Mouse (Mus musculus) liver, embryonic 14.5 days (tissue): ENCODE data around the gene Zp1. TPM values are rescaled to one million over a fixed set of nuclear protein-coding genes. Genes with fewer than 3 reads are reported as not detected.

Experiments
- ATAC-seq: fragments of 200-750 bp; cut with Nextera tagmentation; 2 replicates; pipeline ENCODE4 v1.8.0; 2017; ENCODE audit warnings: moderate number of reproducible peaks, mild to moderate bottlenecking, moderate library complexity; ENCODE audit not compliant: insufficient read depth
- DNase-seq, 3 experiments: peaks; one replicate each; pipeline ENCODE4 v3.0.0-alpha.2; 2012 to 2013; ENCODE audit warnings: low read depth in 3 of 3, low spot score in 3 of 3
- H3K27ac ChIP-seq: fragments of 300-500 bp; sonication (generic); 2 replicates; pipeline ENCODE4 v1.5.1; 2014; ENCODE audit warnings: moderate library complexity, mild to moderate bottlenecking, control low read depth, inconsistent platforms
- H3K27me3 ChIP-seq: fragments of 300-500 bp; sonication (generic); 2 replicates; pipeline ENCODE4 v1.6.1; 2014; ENCODE audit warnings: mild to moderate bottlenecking, low read length, moderate library complexity; ENCODE audit not compliant: control insufficient read depth, insufficient read depth
- H3K36me3 ChIP-seq: fragments of 300-500 bp; sonication (generic); replicated peaks from 2 replicates; pipeline ENCODE4 v1.6.1; 2014; ENCODE audit warnings: low read depth; ENCODE audit not compliant: control insufficient read depth, insufficient read depth
- H3K4me1 ChIP-seq, 2 experiments: fragments of 200-500 bp in 1 of 2; fragments of 300-500 bp in 1 of 2; sonication (generic) in 1 of 2; replicated peaks; 2 replicates each; pipeline ENCODE4 v1.6.1; 2012 to 2014; ENCODE audit warnings: antibody characterized with exemption in 1 of 2, inconsistent platforms in 1 of 2, low read length in 1 of 2; ENCODE audit not compliant: control insufficient read depth in 2 of 2, insufficient read depth in 2 of 2
- H3K4me2 ChIP-seq: fragments of 300-500 bp; sonication (generic); 2 replicates; pipeline ENCODE4 v1.6.1; 2014; ENCODE audit warnings: low read depth, mild to moderate bottlenecking, control low read depth, moderate library complexity
- H3K4me3 ChIP-seq, 2 experiments: fragments of 200-500 bp in 1 of 2; fragments of 300-500 bp in 1 of 2; sonication (generic) in 1 of 2; 2 replicates each; pipeline ENCODE4 v1.5.1; 2012 to 2014; ENCODE audit warnings: low read depth in 2 of 2, low read length in 2 of 2, mild to moderate bottlenecking in 2 of 2, control low read depth in 1 of 2, inconsistent platforms in 1 of 2, moderate library complexity in 1 of 2; ENCODE audit not compliant: insufficient read depth in 1 of 2
- H3K9ac ChIP-seq: fragments of 300-500 bp; sonication (generic); replicated peaks from 2 replicates; pipeline ENCODE4 v1.6.1; 2014; ENCODE audit warnings: mild to moderate bottlenecking, control low read depth, moderate library complexity
- H3K9me3 ChIP-seq: fragments of 300-500 bp; sonication (generic); 2 replicates; pipeline ENCODE4 v1.6.1; 2016; ENCODE audit warnings: low read length, mixed read lengths; ENCODE audit not compliant: control insufficient read depth
- CTCF ChIP-seq: IDR thresholded peaks from 2 replicates; pipeline ENCODE4 v1.5.1; 2016; ENCODE audit warnings: antibody characterized with exemption, low read depth, control low read depth
- EP300 ChIP-seq: IDR thresholded peaks from 2 replicates; pipeline ENCODE4 v1.6.1; 2016; ENCODE audit warnings: antibody characterized with exemption, low read depth
- WGBS: fragments of 180-500 bp; shearing (Covaris S2); extraction: QIAGEN DNeasy Blood & Tissue Kit; methylation state at CpG from one replicate; pipeline ENCODE4 v1.1.7; 2014; ENCODE audit not compliant: insufficient replicate concordance; 5-methylcytosine and 5-hydroxymethylcytosine counted together
- polyA plus RNA-seq, 2 experiments: library from polyadenylated mRNA; depleted of rRNA in 1 of 2; stranded (reverse) in 1 of 2; unstranded in 1 of 2; fragments of >200 nt; fragmentation: Nextera tagmentation in 1 of 2; extraction: Ambion mirVana in 1 of 2; gene quantifications; 2 replicates each; pipeline versions ENCODE4 v1.2.1 to v1.2.3; 2012 to 2014

Gene Zp1
- polyA plus RNA-seq, 2 experiments = not detected

DNA sequence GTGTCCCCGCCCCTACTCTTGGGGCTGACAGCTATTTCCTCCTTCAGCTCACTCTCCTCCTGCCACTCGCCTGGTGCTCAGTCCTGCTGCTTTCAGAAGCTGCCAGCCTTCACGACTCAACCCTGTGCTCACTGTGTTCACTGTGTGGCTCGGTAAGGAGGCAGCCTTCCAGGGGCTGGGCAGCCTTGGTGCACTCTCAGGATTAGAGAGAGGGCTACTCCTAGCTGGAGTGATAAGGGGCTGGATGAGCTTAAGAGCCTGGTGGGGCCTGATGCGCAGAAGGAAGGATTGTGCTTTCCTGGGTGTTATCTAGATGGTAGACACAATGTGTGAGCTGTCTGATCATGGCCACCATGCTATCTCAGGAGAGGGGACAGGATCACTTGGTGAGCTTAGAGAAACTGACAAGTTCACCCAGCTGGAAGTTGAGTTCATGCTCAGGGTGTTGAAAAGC is 16.7 kb upstream of the Zp1 start, which contains the start of gene Ptgdr2:
Ptgdr2 (plus strand) TSS at position 51 of the 454 bp plus-strand sequence.
- peak; percentile 82 for ATAC-seq
- no peak within 1 kb of the TSS for H3K9ac ChIP-seq

DNA sequence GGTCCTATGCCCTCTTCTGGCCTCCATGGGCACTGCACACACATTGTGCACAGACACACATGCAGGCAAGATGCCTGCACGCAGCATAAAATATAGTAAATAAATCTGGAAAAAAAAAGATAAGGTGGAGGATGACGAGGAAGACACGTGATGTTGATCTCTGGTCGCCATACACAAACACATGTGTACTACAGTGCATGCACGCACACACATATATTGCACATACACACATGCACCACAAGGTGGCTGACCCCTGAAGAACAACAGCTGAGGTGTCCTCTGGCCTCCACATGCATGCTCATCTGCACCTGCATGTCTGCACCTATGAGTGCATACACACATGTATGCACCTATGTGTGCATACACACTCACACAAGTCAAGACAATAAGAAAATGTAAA is 15.6 kb upstream of the Zp1 start:
- ATAC-seq = no peak
- Histone ChIP-seq H3K27me3 (no peaks in the 10 kb centered on the region), H3K9ac (no peak overlapping the region), H3K27ac (no peak overlapping the region), H3K4me3 (no peak overlapping the region), H3K9me3 (no peaks in the 10 kb centered on the region), H3K36me3 (no peaks in the 10 kb centered on the region), H3K4me1 (peaks cover 0 to 19% of the 10 kb centered on the region in 2 experiments), H3K4me2 (no peak overlapping the region)
- TF ChIP-seq EP300 (no peak), CTCF (peak; percentile 62)
- WGBS = 77% methylated on average over 5 of the region's 5 CpGs
- DNase-seq = no peak

More for the DNA sequence above, 16.7 kb upstream of the Zp1 start, which contains the start of gene Ptgdr2:
- Histone ChIP-seq H3K27ac (no peak within 1 kb of the TSS), H3K27me3 (no peaks in the 10 kb centered on the region), H3K4me3 (no peak within 1 kb of the TSS), H3K9me3 (no peaks in the 10 kb centered on the region), H3K4me2 (no peak within 1 kb of the TSS), H3K36me3 (no peaks in the 10 kb centered on the region), H3K4me1 (peaks cover 0 to 19% of the 10 kb centered on the region in 2 experiments)
- TF ChIP-seq EP300 = no peak; the same call in 1 of the 2 replicates
- TF ChIP-seq CTCF = no peak
- 8% methylated on average over 5 of the region's 5 CpGs for WGBS
- DNase-seq = peak in 1 of 3 experiments; percentile 37

DNA sequence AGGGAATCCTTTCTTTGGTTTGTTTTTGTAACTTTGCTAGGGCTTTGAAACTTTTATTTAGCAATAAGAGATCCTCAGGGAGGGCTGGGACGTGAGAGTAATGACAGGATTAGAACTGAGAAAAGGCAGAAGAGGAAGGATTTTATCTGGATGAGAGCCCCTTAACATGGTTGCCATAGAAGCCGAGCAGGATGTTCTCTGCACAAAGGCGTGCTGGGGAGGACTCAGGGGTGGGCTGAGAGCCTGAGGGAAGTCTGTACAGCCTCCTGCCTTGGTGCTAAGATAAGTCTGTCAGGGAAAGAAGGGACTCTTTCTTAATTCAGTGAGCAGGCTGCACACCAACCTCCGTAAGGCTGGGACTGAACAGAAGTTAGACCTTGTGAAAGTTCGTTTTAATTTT is 14.6 kb upstream of the Zp1 start:
- WGBS = 32% methylated on average over 5 of the region's 5 CpGs
- no peak overlapping the region for H3K9ac ChIP-seq
- no peak overlapping the region for H3K4me2 ChIP-seq
- no peak overlapping the region for H3K27ac ChIP-seq
- no peak overlapping the region for H3K4me3 ChIP-seq
- no peak for ATAC-seq
- no peak for DNase-seq
- peaks cover 0 to 19% of the 10 kb centered on the region in 2 experiments for H3K4me1 ChIP-seq
- no peaks in the 10 kb centered on the region for H3K9me3 ChIP-seq
- TF ChIP-seq EP300 = no peak
- no peak for TF ChIP-seq CTCF
- no peaks in the 10 kb centered on the region for H3K27me3 ChIP-seq
- H3K36me3 ChIP-seq = no peaks in the 10 kb centered on the region

DNA sequence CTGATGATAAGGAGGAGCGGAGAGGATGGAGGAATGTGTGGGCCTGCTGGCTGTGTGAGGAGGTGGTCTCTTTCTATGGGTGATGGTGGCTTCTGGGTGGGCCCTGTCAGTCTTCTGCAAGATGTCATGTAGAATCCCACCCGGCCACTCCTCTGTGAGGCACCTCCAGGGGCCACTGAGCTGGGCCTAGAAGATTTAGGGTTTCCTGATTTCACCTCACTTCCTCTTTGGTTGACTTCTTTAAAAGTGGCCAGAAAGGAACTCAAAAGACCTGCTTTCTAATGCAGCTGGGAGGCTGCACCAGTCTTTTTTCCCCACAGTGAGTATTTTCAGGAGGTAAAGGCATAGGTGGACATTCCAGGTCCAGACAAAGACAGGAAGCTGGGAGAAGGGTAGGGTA is 10.2 kb upstream of the Zp1 start:
- TF ChIP-seq CTCF = no peak
- TF ChIP-seq EP300 = no peak
- Histone ChIP-seq H3K4me3 (no peak overlapping the region), H3K4me2 (no peak overlapping the region), H3K36me3 (no peaks in the 10 kb centered on the region), H3K27me3 (no peaks in the 10 kb centered on the region), H3K9me3 (no peaks in the 10 kb centered on the region), H3K4me1 (0 out of 4 replicates have a peak, but pooled peaks cover 0 to 1% of the 10 kb centered on the region in 2 experiments), H3K27ac (no peak overlapping the region), H3K9ac (no peak overlapping the region)
- DNase-seq (no peak), ATAC-seq (no peak)
- WGBS = 39% methylated on average over 2 of the region's 2 CpGs

DNA sequence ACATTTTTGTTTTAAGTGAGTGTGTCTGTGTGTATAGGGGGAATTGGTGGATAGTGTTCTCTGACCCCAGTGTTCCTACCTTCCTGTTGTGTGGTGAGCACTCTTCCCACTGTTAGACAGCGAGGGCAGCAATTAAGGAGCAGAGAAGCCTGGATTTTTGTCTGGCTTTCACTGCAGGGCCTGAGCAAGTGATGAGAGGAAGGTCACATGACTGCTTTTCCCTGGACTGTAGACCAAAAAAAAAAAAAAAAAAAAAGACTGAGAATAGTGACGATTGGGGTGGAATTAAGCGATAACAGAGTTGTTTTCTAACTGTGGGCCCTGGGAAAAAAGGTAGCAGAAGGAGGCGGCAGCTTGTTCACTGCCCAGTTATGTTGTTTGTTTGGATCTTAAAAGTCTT is 6.2 kb upstream of the Zp1 start:
- H3K9me3 ChIP-seq = no peaks in the 10 kb centered on the region
- H3K4me2 ChIP-seq = no peak overlapping the region
- H3K4me1 ChIP-seq = no peaks in the 10 kb centered on the region
- no peaks in the 10 kb centered on the region for H3K27me3 ChIP-seq
- H3K4me3 ChIP-seq = no peak overlapping the region
- H3K9ac ChIP-seq = no peak overlapping the region
- 54% methylated on average over 4 of the region's 4 CpGs for WGBS
- H3K36me3 ChIP-seq = no peaks in the 10 kb centered on the region
- TF ChIP-seq CTCF (no peak), EP300 (no peak)
- no peak overlapping the region for H3K27ac ChIP-seq
- no peak for DNase-seq
- no peak for ATAC-seq
